Mouse (Mus musculus): ENCODE data around the gene Mbnl2. TPM values are rescaled to one million over a fixed set of nuclear protein-coding genes. Genes with fewer than 3 reads are reported as not detected.
A peak's percentile ranks its signal among the peaks of the same experiment; 100 is the strongest.

Mbnl2 gene
- polyA plus RNA-seq, 1 experiment from 2014 or later, result 30.0 TPM

DNA sequence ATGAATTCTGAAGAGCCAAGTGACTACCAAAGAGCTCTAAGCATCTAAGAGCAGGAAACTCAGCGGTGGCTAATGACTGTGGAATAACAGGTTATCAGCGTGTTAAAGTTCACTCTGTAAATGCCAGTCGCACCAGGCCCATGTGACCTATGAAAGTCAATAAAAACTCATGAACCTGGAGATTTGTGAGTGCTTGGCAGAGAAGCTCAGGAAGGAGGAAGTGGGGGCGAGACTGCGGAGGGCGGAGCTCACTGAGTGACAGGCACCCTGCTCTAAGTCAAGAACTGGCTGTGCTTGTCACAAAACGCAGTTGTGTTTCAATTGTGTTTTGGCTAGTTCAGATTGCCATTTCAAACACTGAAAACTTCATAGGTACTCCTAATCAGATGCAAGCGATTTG lies 131.4 kb downstream of the Mbnl2 start:
- Histone ChIP-seq H3K27me3 (ENCODE audit: poor library complexity, severe bottlenecking) (no peaks in the 10 kb centered on the region), H3K27ac (no peak overlapping the region), H3K9me3 (no peaks in the 10 kb centered on the region), H3K4me1 (no peaks in the 10 kb centered on the region), H3K36me3 (replicated peaks) (peaks cover 24% of the 10 kb centered on the region), H3K4me3 (no peak overlapping the region)
- no peak for DNase-seq (ENCODE audit: extremely low spot score, low spot score)
- WGBS, result 96% methylated on average over 8 of the region's 8 CpGs

DNA sequence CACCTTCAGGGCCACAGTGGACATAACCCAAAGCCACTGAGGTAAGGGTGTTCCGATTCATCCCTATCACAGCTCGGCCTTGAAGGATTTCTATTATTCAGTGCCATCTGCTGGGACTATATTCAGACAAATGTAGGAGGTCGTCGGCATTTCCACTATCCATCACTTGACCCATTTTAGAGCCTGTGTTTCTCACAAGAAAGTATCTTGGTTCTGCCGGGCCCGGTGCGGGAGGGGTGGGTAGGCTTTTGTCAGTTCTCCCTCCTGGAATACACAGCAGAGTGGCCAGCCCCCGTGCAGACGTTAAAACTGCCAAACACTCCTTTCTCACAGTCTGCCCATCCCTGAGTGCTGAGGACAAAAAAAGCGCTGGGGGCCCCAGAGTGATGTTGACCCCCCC lies 134.4 kb downstream of the Mbnl2 start:
- Histone ChIP-seq H3K36me3 (replicated peaks) (peaks cover 21% of the 10 kb centered on the region), H3K9me3 (no peaks in the 10 kb centered on the region), H3K4me1 (no peaks in the 10 kb centered on the region), H3K27ac (no peak overlapping the region), H3K4me3 (no peak overlapping the region), H3K27me3 (ENCODE audit: poor library complexity, severe bottlenecking) (no peaks in the 10 kb centered on the region)
- no peak for DNase-seq (ENCODE audit: extremely low spot score, low spot score)
- WGBS, result 90% methylated on average over 10 of the region's 10 CpGs

DNA sequence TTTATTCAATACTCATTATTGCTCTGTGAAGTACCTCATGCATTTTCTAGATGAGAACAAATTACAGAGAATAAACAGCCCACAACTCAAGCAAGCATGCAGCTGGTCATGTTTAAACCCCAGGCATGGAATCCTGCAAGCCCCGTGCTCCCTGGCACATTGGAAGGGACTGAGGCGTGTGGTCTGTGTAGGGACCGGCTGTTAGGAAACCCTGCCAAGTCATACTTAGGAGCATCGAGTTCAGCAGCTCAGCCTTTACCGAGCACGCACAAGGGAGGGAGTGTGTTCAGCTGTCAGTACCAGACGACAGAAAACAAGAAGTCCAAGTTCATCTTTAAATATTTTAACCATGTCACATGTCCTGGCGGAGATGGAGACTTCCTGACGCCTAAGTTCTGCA lies 141.4 kb downstream of the Mbnl2 start:
- H3K9me3 ChIP-seq, result no peaks in the 10 kb centered on the region
- DNase-seq (ENCODE audit: extremely low spot score, low spot score), result no peak
- peaks cover 9% of the 10 kb centered on the region for H3K36me3 ChIP-seq (replicated peaks)
- H3K27me3 ChIP-seq (ENCODE audit: poor library complexity, severe bottlenecking), result no peaks in the 10 kb centered on the region
- no peaks in the 10 kb centered on the region for H3K4me1 ChIP-seq
- H3K4me3 ChIP-seq, result no peak overlapping the region
- no peak overlapping the region for H3K27ac ChIP-seq
- WGBS, result 91% methylated on average over 9 of the region's 9 CpGs

DNA sequence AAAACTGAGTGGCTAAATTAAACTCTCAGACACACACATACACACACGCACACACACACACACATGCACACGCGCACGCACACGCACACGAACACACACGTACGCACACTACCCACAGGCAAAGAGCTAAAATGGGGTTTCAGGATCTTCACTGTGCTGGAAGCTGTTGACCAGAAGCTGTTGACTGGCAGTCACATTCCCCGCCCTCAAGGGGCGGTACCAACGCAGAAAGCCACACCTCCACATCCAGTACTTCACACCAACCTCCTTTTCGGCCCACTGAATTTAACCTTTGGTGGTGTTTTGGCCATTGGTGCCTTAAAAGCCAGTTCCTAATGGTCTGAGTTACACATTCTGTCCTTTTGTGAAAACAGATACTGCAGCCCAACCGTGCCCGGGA lies 143.5 kb downstream of the Mbnl2 start:
- DNase-seq (ENCODE audit: extremely low spot score, low spot score), result no peak
- Histone ChIP-seq H3K9me3 (no peaks in the 10 kb centered on the region), H3K4me1 (no peaks in the 10 kb centered on the region), H3K4me3 (no peak overlapping the region), H3K27me3 (ENCODE audit: poor library complexity, severe bottlenecking) (no peaks in the 10 kb centered on the region), H3K27ac (no peak overlapping the region), H3K36me3 (replicated peaks) (peaks cover 19% of the 10 kb centered on the region)
- WGBS, result 72% methylated on average over 14 of the region's 14 CpGs

- no peak overlapping the region for H3K4me3 ChIP-seq
- peaks cover 33% of the 10 kb centered on the region for H3K36me3 ChIP-seq (replicated peaks)
- H3K27ac ChIP-seq, result no peak overlapping the region
- peaks cover 13% of the 10 kb centered on the region; the same call in 1 of the 2 replicates for H3K9me3 ChIP-seq
- DNase-seq (ENCODE audit: extremely low spot score, low spot score), result no peak
- no peaks in the 10 kb centered on the region for H3K4me1 ChIP-seq
- WGBS, result 89% methylated on average over 5 of the region's 5 CpGs
- no peaks in the 10 kb centered on the region for H3K27me3 ChIP-seq (ENCODE audit: poor library complexity, severe bottlenecking)
Observed at GRCm38 (mm10) chr14:120428497-120428896, 153.0 kb downstream of the Mbnl2 start.

GRCm38 (mm10) chr14:120432773-120433172 lies 157.3 kb downstream of the Mbnl2 start:
- H3K4me1 ChIP-seq, result no peaks in the 10 kb centered on the region
- 0 out of 2 replicates have a peak, but pooled peaks cover 2% of the 10 kb centered on the region for H3K36me3 ChIP-seq (replicated peaks)
- no peak overlapping the region for H3K4me3 ChIP-seq
- no peak overlapping the region for H3K27ac ChIP-seq
- DNase-seq (ENCODE audit: extremely low spot score, low spot score), result no peak
- no peaks in the 10 kb centered on the region for H3K27me3 ChIP-seq (ENCODE audit: poor library complexity, severe bottlenecking)
- no peaks in the 10 kb centered on the region for H3K9me3 ChIP-seq

DNA sequence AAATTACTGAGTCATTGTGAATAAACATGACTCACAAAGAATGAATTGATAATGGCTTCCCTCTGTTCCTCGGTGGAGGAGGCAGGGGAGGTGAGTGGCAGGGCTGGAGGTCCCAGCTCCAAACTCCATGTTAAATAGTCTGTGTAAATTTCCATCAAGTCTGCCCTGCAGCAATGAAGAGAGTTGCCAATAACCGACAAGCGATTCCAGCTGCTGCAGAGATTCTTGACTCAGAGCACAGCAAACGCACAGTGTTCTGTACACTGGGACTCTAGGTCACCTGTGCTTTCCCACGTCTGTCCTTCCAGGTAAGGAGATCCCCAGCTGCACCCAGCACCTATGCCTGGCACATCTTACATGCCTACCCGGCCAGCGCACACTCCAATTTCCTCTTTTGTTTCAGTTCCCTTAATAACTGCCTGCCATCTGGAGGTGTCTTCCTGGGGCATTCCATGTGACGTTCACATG lies 158.5 kb downstream of the Mbnl2 start:
- 0 out of 2 replicates have a peak overlapping the region, but pooled peaks have one; percentile 16 for H3K27ac ChIP-seq
- H3K4me3 ChIP-seq, result no peak overlapping the region
- 0 out of 2 replicates have a peak, but pooled peaks cover 2% of the 10 kb centered on the region for H3K36me3 ChIP-seq (replicated peaks)
- no peak for DNase-seq (ENCODE audit: extremely low spot score, low spot score)
- H3K9me3 ChIP-seq, result no peaks in the 10 kb centered on the region
- WGBS, result 85% methylated on average over 8 of the region's 8 CpGs
- H3K27me3 ChIP-seq (ENCODE audit: poor library complexity, severe bottlenecking), result no peaks in the 10 kb centered on the region
- no peaks in the 10 kb centered on the region for H3K4me1 ChIP-seq

- Histone ChIP-seq H3K27ac (no peak overlapping the region), H3K36me3 (replicated peaks) (0 out of 2 replicates have a peak, but pooled peaks cover 2% of the 10 kb centered on the region), H3K4me1 (no peaks in the 10 kb centered on the region), H3K9me3 (peaks cover 3% of the 10 kb centered on the region; the same call in 1 of the 2 replicates), H3K4me3 (no peak overlapping the region), H3K27me3 (ENCODE audit: poor library complexity, severe bottlenecking) (no peaks in the 10 kb centered on the region)
- 70% methylated on average over 1 of the region's 1 CpGs for WGBS
- DNase-seq (ENCODE audit: extremely low spot score, low spot score), result no peak
Observed at GRCm38 (mm10) chr14:120434831-120435230, 159.4 kb downstream of the Mbnl2 start.

DNA sequence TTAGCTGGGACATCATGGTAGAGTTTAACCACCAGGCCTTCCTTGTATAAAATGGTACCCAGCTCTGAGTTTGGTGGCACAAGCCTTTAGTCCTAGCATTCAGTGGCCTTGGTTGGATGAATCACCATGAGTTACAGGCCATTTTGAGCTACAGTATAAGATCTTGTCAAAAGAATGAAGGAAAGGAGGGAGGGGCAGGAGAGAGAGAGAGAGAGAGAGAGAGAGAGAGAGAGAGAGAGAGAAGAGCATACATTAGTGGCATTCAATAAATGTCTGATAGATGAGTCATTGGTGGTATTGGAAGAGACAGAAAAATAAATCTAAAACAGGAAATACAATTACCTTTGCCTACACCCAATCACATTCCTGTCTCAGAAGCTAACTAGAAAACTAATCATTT lies 165.2 kb downstream of the Mbnl2 start:
- no peak for DNase-seq (ENCODE audit: extremely low spot score, low spot score)
- Histone ChIP-seq H3K27ac (no peak overlapping the region), H3K36me3 (replicated peaks) (0 out of 2 replicates have a peak, but pooled peaks cover 2% of the 10 kb centered on the region), H3K27me3 (ENCODE audit: poor library complexity, severe bottlenecking) (no peaks in the 10 kb centered on the region), H3K4me1 (no peaks in the 10 kb centered on the region), H3K4me3 (no peak overlapping the region), H3K9me3 (peaks cover 3% of the 10 kb centered on the region; the same call in 1 of the 2 replicates)

DNA sequence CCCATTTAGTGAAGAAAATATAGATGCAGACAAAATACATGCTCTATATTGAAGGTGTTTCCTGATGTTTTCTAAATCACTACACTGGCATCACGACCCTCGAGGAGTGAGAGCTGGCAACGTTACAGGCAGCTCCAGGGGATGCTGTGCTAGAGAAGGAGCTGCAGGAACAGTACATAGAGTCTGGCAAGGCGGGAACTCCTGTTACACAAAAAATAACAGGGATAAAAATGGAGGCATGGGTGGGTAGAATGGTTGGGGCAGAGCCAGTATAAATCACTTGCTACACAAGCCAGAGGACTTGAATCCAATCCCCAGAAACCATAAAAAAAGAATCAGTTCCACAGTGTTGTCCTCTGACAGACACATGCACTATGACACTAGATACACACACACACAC lies 165.8 kb downstream of the Mbnl2 start:
- 0 out of 2 replicates have a peak, but pooled peaks cover 2% of the 10 kb centered on the region for H3K36me3 ChIP-seq (replicated peaks)
- peaks cover 3% of the 10 kb centered on the region; the same call in 1 of the 2 replicates for H3K9me3 ChIP-seq
- no peaks in the 10 kb centered on the region for H3K4me1 ChIP-seq
- H3K27me3 ChIP-seq (ENCODE audit: poor library complexity, severe bottlenecking), result no peaks in the 10 kb centered on the region
- no peak overlapping the region for H3K27ac ChIP-seq
- no peak overlapping the region for H3K4me3 ChIP-seq
- 93% methylated on average over 4 of the region's 4 CpGs for WGBS
- DNase-seq (ENCODE audit: extremely low spot score, low spot score), result no peak

GRCm38 (mm10) chr14:120441836-120442235 lies 166.4 kb downstream of the Mbnl2 start:
- H3K27ac ChIP-seq, result no peak overlapping the region
- no peak for DNase-seq (ENCODE audit: extremely low spot score, low spot score)
- peaks cover 3% of the 10 kb centered on the region; the same call in 1 of the 2 replicates for H3K9me3 ChIP-seq
- no peak overlapping the region for H3K4me3 ChIP-seq
- 89% methylated on average over 13 of the region's 13 CpGs for WGBS
- H3K4me1 ChIP-seq, result no peaks in the 10 kb centered on the region
- no peaks in the 10 kb centered on the region for H3K27me3 ChIP-seq (ENCODE audit: poor library complexity, severe bottlenecking)
- 0 out of 2 replicates have a peak, but pooled peaks cover under 1% of the 10 kb centered on the region for H3K36me3 ChIP-seq (replicated peaks)

DNA sequence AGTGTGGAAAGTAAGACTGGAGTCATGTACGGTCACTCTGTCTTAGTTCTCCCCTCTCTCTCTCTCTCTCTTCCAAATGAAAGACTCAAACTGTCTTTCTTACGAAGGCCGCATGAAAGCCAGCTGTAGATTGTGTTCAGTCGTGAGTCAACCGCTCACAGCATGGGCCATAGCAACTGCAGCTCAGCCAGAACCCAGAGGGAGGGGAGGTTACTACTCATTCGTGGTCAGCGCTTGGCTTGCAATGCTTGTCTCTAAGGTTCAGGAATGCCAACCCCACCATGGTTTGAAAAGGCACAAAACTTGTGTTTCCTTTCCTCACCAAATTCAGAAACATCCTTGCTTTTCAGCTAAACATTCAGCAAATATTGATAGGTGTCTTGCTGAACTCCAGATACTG lies 178.8 kb downstream of the Mbnl2 start:
- Histone ChIP-seq H3K4me3 (no peak overlapping the region), H3K27me3 (ENCODE audit: poor library complexity, severe bottlenecking) (no peaks in the 10 kb centered on the region), H3K9me3 (peaks cover 8% of the 10 kb centered on the region), H3K4me1 (no peaks in the 10 kb centered on the region), H3K36me3 (replicated peaks) (no peaks in the 10 kb centered on the region), H3K27ac (no peak overlapping the region)
- WGBS, result 89% methylated on average over 7 of the region's 7 CpGs
- no peak for DNase-seq (ENCODE audit: extremely low spot score, low spot score)

DNA sequence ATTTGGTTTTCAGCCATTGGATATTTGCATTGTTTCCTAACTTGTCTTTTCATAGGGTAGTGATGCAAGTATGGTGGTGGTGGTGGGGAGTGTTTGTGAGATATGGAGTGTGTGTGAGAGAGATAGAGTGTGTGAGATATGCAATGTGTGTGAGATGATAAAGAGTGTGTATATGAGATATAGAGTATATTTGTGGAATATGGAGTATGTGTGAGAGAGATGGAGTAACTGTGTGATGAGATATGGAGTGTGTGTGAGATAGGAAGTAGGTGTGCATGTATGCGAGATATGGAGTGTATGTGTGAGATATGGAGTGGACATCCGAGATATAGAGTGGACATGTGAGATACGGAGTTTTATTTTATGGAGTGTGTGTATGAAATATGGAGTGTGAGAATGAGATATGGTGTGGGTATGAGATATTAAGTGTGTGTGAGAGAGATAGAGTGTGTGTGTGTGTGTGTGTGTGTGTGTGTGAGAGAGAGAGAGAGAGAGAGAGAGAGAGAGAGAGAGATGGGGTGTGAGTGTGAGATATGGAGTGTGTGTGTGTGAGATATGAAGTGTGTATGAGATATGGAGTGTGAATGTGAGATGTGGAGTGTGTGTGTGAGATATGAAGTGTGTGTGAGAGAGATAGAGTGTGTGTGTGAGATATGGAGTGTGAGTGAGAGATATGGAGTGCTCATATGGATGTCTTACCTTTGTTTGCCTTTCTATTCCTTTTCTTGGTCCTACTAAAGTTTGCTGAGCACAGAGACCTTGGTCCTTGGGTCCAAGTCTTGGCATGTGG lies 188.7 kb downstream of the Mbnl2 start:
- H3K36me3 ChIP-seq (replicated peaks), result no peaks in the 10 kb centered on the region
- H3K4me1 ChIP-seq, result peaks cover 6% of the 10 kb centered on the region
- no peak for DNase-seq (ENCODE audit: extremely low spot score, low spot score)
- 93% methylated on average over 3 of the region's 3 CpGs for WGBS
- H3K27ac ChIP-seq, result no peak overlapping the region
- H3K4me3 ChIP-seq, result no peak overlapping the region
- H3K9me3 ChIP-seq, result no peaks in the 10 kb centered on the region
- H3K27me3 ChIP-seq (ENCODE audit: poor library complexity, severe bottlenecking), result no peaks in the 10 kb centered on the region
